Mouse (Mus musculus) spleen, postnatal 36 days (tissue): Measurements from ENCODE around the gene Grcc10.

Experiments used
- DNase-seq, 2 experiments: peaks; one replicate each; pipeline ENCODE4 v3.0.0; 2022; ENCODE audit warnings: low spot score in 2 of 2, mixed read lengths in 1 of 2

Gene Grcc10

DNA sequence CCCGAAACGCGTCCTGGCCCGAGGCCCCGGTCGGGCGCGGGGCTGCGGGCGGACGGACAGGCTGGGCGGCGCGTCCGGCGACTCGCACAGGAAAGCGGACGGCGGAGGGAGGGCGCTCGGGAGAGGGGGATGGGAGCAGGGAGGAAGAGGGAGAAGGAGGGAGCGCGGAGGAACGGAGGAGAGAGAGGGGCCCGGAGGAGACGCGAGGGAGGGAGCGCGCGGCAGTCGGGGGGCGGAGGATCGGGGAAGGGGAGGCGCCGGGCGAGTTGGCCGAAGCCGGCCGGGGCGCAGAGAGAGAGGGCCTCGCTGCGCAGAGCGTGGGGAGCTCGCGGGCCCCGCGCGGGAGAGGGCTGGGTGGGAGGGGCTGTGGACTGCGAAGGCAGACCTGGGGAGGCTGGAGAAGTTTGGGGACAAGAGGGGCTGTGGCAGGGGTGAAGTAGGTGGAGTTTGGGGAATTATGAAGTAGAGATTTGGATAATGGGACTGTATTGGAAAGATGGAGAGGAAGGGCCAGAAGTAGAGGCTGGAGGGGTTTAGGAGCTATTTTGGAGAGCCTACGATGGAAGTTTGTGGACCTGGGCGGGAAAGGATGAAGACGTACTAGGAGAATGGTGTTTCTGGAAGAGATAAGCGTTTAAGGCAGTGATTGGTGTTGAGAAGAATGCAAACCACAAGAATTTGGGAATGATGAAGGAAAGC is 15.6 kb upstream of the Grcc10 start:
- peak in 1 of 2 experiments; percentile 50 for DNase-seq

GRCm38 (mm10) chr6:124755831-124756595 is 14.8 kb upstream of the Grcc10 start, which contains the start of the genes Gm45234 and Atn1:
Gene Gm45234, minus strand, starts transcription at chr6:124756021.
Gene Atn1, minus strand, starts transcription at chr6:124756524.
- no peak for DNase-seq

- DNase-seq: no peak
Observed at GRCm38 (mm10) chr6:124755306-124755705, 14.1 kb upstream of the Grcc10 start.

- no peak for DNase-seq
Observed at GRCm38 (mm10) chr6:124753861-124754260, 12.7 kb upstream of the Grcc10 start.

- no peak for DNase-seq
Observed at GRCm38 (mm10) chr6:124750405-124750804, 9.2 kb upstream of the Grcc10 start.

- no peak for DNase-seq
Observed at GRCm38 (mm10) chr6:124746654-124747632, 5.8 kb upstream of the Grcc10 start.

DNA sequence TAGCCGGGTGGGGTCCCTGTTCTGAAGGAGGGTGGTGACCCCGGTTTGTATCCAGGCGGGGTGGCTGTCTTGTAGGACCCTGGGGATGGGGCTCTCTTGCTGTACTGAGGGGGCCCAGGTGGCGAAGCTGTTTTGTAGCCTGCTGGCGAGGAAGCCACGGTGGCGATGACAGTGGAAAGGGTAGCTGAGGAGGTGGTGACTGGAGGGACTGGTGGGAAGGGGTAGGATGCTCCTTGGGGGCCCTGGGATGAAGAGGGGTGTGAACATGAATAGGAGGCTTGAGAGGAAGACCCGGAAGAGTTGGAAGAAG is 5.1 kb upstream of the Grcc10 start:
- DNase-seq: no peak

DNA sequence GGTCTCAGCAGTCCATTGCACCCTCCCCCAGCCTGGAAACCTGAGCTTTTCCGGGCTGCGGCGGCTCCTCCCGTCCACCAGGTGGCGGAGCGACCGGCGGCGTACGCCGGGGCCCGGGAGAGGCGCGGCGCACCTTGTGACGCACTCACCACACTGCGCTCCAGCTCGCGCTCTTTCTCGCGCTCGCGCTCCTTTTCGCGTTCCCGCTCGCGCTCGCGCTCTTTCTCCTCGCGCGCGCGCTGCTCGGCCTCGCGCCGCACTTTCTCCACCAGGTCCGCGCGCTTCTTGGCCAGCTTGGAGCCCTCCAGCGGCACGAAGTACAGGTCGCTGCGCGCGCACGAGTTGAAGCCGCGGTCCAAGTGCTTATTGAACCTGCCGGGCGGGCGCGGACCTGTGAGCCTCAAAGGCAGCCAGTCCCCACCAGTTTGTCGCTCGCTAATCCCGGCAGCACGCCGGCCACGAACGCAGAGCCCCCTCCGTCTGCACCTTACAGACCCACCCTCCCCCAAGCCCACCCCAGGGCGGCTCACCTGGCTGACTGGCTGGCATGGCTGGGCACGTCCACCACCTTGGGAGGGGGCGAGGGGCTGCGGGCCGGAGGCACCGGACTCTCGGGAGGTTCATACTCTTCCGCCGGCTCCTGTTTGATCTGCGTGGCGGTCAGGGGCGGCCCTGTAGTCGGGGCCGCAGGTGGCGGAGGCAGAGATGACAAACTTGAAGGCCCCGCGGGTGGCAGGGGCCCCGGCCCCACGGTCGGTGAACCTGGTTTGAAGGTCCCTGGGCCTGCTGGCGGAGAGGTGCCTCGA is 4.5 kb upstream of the Grcc10 start:
- DNase-seq: peak; percentile 93 to 94

- DNase-seq: no peak
Observed at GRCm38 (mm10) chr6:124744755-124745321, 3.7 kb upstream of the Grcc10 start.

GRCm38 (mm10) chr6:124743647-124744046 is 2.5 kb upstream of the Grcc10 start:
- DNase-seq: no peak

DNA sequence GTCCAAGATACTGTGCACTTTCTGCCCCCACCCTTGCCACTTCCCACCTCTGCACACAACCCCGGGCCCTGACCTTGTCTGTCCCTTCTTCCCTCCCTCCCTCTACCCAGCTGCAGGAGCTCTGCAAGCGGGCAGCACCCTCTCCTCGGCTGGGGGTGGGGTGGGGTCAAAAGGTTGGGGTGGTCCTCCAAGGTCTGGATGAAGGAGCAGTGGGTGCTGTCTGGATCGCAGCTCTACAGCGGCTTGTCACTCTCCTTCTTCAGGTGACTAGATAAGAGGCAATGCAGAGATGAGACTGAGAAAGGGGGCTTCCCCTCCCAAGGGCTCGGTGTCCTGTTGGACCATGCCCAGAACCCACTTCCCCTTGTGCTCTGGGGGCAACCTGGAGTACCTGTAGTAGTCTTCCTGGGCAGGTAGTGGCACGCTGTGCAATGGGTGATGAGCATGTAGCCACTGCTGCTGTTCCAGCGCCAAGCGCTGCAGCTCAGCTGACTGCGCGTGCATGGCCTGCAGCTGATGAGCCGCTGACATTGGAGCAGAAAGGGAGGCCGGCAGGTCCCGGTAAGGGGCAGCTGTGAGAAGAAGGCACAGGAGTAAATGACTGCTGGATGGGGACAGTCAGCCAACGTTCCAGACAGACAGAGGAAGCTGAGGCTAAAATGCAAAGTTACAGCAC is 1.8 kb upstream of the Grcc10 start:
- DNase-seq: no peak

GRCm38 (mm10) chr6:124741842-124742241 is 668 bp upstream of the Grcc10 start:
- DNase-seq: no peak

GRCm38 (mm10) chr6:124740211-124740887 is 825 bp downstream of the Grcc10 start:
- peak; percentile 59 to 68 for DNase-seq

DNA sequence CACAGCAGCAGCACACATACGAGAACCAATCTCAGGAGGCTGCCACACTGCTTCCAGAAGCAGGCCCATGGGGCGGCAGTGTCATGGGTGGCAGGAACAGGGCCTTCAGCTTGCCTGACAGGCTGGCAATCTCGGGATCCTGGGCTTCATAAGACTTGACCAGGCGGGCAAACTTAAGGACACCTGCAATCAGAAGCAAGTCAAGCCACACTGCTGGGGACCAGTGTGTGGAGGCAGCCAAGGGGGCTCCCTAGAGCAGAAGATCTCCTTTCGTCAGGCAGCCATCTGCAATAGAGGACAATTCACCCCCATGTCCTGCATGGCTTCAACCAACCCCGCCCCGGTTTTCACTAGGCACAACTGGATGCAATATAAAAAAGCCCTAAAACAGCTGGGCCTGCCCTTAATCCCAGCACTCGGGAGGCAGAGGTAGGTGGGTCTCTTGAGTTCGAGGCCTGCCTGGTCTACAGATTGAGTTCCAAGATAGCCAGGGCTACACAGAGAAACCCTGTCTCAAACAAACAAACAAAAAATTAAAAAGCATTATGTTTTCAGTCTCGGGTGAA is 1.9 kb downstream of the Grcc10 start:
- DNase-seq: no peak

DNA sequence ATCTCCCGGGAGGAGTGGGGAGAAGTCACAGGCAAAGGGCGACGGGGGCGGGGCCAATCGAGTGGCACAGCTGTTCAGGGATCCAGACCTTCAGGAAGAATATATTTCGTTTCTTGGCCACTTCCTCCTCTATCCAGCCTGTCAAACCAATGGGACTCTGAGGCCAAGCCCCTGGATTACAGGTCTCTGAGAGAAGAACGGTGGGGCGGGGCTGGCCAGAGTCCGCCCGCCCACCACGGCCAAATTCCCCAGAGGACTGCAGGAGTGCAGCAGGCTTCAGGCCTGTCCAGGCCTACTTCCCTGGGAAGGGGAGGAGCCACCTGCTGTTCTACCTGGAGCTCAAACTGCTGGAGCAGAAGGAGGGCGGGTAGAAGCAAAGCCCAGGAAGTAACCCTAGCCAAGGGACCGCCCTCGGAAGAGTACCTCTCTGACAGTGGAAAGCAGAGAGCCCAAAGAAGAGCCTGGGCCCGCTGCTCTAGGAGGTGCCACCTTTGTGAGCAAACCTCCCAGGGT is 2.6 kb downstream of the Grcc10 start, which contains the start of gene Ptpn6:
Gene Ptpn6 (minus strand): TSS at position 204 of the 513 bp plus-strand sequence.
- peak in 1 of 2 experiments; percentile 58 for DNase-seq

- no peak for DNase-seq
Observed at GRCm38 (mm10) chr6:124737040-124737439, 4.1 kb downstream of the Grcc10 start.

- no peak for DNase-seq
Observed at GRCm38 (mm10) chr6:124734417-124734816, 6.8 kb downstream of the Grcc10 start.

GRCm38 (mm10) chr6:124732476-124733370 is 8.5 kb downstream of the Grcc10 start:
- DNase-seq: peak; percentile 96
